Mouse (Mus musculus): ENCODE data around the gene Dnmt3b. TPM values are rescaled to one million over a fixed set of nuclear protein-coding genes. Genes with fewer than 3 reads are reported as not detected.

Gene Dnmt3b
- polyA plus RNA-seq, 1 experiment from 2014 or later, result 7.0 TPM

GRCm38 (mm10) chr2:153610426-153611240 is 38.6 kb upstream of the Dnmt3b start:
- Histone ChIP-seq H3K4me3 (replicated peaks; ENCODE audit: low read length) (no peak overlapping the region), H3K4me2 (ENCODE audit: low read depth, low read length) (no peak overlapping the region), H3K27ac (ENCODE audit: low read length) (peak overlapping the region; percentile 70), H3K9ac (ENCODE audit: low read length) (peak overlapping the region; percentile 61), H3K36me3 (ENCODE audit: control insufficient read depth, insufficient read depth, low read length) (no peaks in the 10 kb centered on the region), H3K27me3 (ENCODE audit: control insufficient read depth, insufficient read depth, low read length) (no peaks in the 10 kb centered on the region), H3K9me3 (replicated peaks; ENCODE audit: control insufficient read depth, low read length) (no peaks in the 10 kb centered on the region), H3K4me1 (ENCODE audit: control insufficient read depth, insufficient read depth, low read length) (peaks cover 35% of the 10 kb centered on the region)
- peak; percentile 33; the same call in 1 of the 2 replicates for ATAC-seq (ENCODE audit: insufficient read depth, low FRiP score)
- WGBS, result 20% methylated on average over 14 of the region's 14 CpGs

DNA sequence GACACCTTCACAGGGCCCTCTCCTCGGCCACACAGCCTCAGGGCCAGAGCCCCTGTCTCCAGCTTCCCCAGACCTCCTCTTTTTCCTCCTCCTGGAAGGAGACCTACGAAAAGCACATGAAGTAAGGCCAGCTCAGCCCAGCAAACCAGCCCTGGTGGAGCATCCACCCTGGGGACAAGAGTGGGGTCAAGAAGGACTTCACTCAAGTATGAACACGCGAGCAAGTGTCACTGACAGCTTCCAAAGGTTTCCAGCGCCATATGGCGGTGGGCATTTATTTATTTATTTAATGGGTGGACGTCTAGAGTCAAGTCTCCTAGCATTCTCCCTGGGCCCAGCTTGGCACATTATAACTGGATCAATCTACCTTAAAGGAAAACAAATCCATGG is 38.0 kb upstream of the Dnmt3b start:
- H3K9ac ChIP-seq (ENCODE audit: low read length), result peak overlapping the region; percentile 61
- no peak for ATAC-seq (ENCODE audit: insufficient read depth, low FRiP score)
- peaks cover 35% of the 10 kb centered on the region for H3K4me1 ChIP-seq (ENCODE audit: control insufficient read depth, insufficient read depth, low read length)
- no peak overlapping the region for H3K4me2 ChIP-seq (ENCODE audit: low read depth, low read length)
- H3K9me3 ChIP-seq (replicated peaks; ENCODE audit: control insufficient read depth, low read length), result no peaks in the 10 kb centered on the region
- no peaks in the 10 kb centered on the region for H3K36me3 ChIP-seq (ENCODE audit: control insufficient read depth, insufficient read depth, low read length)
- no peak overlapping the region for H3K4me3 ChIP-seq (replicated peaks; ENCODE audit: low read length)
- 67% methylated on average over 7 of the region's 7 CpGs for WGBS
- peak overlapping the region; percentile 70 for H3K27ac ChIP-seq (ENCODE audit: low read length)
- H3K27me3 ChIP-seq (ENCODE audit: control insufficient read depth, insufficient read depth, low read length), result no peaks in the 10 kb centered on the region

- ATAC-seq (ENCODE audit: insufficient read depth, low FRiP score), result no peak
- 89% methylated on average over 1 of the region's 1 CpGs for WGBS
These were observed 37.5 kb upstream of the Dnmt3b start for GRCm38 (mm10) chr2:153611743-153612142.

DNA sequence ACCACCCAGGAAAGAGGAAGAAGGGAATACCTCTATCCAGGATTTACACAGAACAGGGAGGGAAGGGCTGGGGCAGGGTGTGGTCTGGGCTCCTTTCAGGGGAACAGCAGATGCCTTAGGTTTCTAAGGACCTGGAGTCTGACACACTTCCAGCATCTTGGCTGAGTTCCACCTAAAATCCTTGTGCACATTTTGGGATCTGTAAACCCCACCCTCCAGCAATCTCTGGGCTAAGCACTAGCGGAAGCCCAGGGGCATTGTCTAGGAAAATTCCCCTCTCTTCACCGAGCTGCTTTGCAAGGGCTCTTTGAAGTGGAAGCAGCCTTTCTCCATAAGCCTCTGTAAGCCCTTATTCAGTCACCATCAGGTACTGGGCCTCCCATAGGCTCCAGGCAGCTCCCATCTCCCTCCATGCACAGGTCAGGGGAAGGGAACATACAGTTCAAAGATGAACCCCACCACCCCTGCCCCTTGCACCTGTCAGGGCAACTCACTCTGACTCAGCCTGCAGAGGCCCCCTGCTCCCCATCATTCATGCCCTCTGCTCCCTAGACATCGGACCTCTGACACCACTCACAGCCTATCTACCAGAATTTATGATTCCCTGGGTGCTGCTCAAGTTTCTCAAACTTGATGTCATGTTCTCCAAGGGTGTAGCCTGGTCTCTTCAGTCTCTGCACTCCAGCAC is 36.5 kb upstream of the Dnmt3b start:
- ATAC-seq (ENCODE audit: insufficient read depth, low FRiP score), result no peak
- Histone ChIP-seq H3K27ac (ENCODE audit: low read length) (no peak overlapping the region), H3K36me3 (ENCODE audit: control insufficient read depth, insufficient read depth, low read length) (no peaks in the 10 kb centered on the region), H3K27me3 (ENCODE audit: control insufficient read depth, insufficient read depth, low read length) (no peaks in the 10 kb centered on the region), H3K4me2 (ENCODE audit: low read depth, low read length) (no peak overlapping the region), H3K4me1 (ENCODE audit: control insufficient read depth, insufficient read depth, low read length) (peaks cover 35% of the 10 kb centered on the region), H3K9ac (ENCODE audit: low read length) (peak overlapping the region; percentile 2; the same call in 1 of the 2 replicates), H3K4me3 (replicated peaks; ENCODE audit: low read length) (no peak overlapping the region), H3K9me3 (replicated peaks; ENCODE audit: control insufficient read depth, low read length) (no peaks in the 10 kb centered on the region)
- 26% methylated on average over 3 of the region's 3 CpGs for WGBS

More at GRCm38 (mm10) chr2:153611743-153612142, 37.5 kb upstream of the Dnmt3b start:
- Histone ChIP-seq H3K9ac (ENCODE audit: low read length) (no peak overlapping the region), H3K36me3 (ENCODE audit: control insufficient read depth, insufficient read depth, low read length) (no peaks in the 10 kb centered on the region), H3K4me1 (ENCODE audit: control insufficient read depth, insufficient read depth, low read length) (peaks cover 35% of the 10 kb centered on the region), H3K4me3 (replicated peaks; ENCODE audit: low read length) (no peak overlapping the region), H3K27me3 (ENCODE audit: control insufficient read depth, insufficient read depth, low read length) (no peaks in the 10 kb centered on the region), H3K9me3 (replicated peaks; ENCODE audit: control insufficient read depth, low read length) (no peaks in the 10 kb centered on the region), H3K4me2 (ENCODE audit: low read depth, low read length) (no peak overlapping the region), H3K27ac (ENCODE audit: low read length) (no peak overlapping the region)

- no peak for ATAC-seq (ENCODE audit: insufficient read depth, low FRiP score)
- no peaks in the 10 kb centered on the region for H3K27me3 ChIP-seq (ENCODE audit: control insufficient read depth, insufficient read depth, low read length)
- H3K9me3 ChIP-seq (replicated peaks; ENCODE audit: control insufficient read depth, low read length), result no peaks in the 10 kb centered on the region
- no peak overlapping the region for H3K27ac ChIP-seq (ENCODE audit: low read length)
- H3K36me3 ChIP-seq (ENCODE audit: control insufficient read depth, insufficient read depth, low read length), result peaks cover 26% of the 10 kb centered on the region
- H3K4me2 ChIP-seq (ENCODE audit: low read depth, low read length), result no peak overlapping the region
- H3K4me3 ChIP-seq (replicated peaks; ENCODE audit: low read length), result no peak overlapping the region
- peaks cover 10% of the 10 kb centered on the region; the same call in 1 of the 2 replicates for H3K4me1 ChIP-seq (ENCODE audit: control insufficient read depth, insufficient read depth, low read length)
- WGBS, result 84% methylated on average over 3 of the region's 3 CpGs
- no peak overlapping the region for H3K9ac ChIP-seq (ENCODE audit: low read length)
These were observed 32.4 kb upstream of the Dnmt3b start for GRCm38 (mm10) chr2:153616893-153617292.

- Histone ChIP-seq H3K9me3 (replicated peaks; ENCODE audit: control insufficient read depth, low read length) (no peaks in the 10 kb centered on the region), H3K27ac (ENCODE audit: low read length) (no peak overlapping the region), H3K36me3 (ENCODE audit: control insufficient read depth, insufficient read depth, low read length) (peaks cover 34% of the 10 kb centered on the region), H3K4me3 (replicated peaks; ENCODE audit: low read length) (no peak overlapping the region), H3K4me1 (ENCODE audit: control insufficient read depth, insufficient read depth, low read length) (no peaks in the 10 kb centered on the region), H3K4me2 (ENCODE audit: low read depth, low read length) (no peak overlapping the region), H3K27me3 (ENCODE audit: control insufficient read depth, insufficient read depth, low read length) (no peaks in the 10 kb centered on the region), H3K9ac (ENCODE audit: low read length) (no peak overlapping the region)
- WGBS, result 87% methylated on average over 6 of the region's 6 CpGs
- ATAC-seq (ENCODE audit: insufficient read depth, low FRiP score), result no peak
These were observed 30.8 kb upstream of the Dnmt3b start for GRCm38 (mm10) chr2:153618439-153618838.

DNA sequence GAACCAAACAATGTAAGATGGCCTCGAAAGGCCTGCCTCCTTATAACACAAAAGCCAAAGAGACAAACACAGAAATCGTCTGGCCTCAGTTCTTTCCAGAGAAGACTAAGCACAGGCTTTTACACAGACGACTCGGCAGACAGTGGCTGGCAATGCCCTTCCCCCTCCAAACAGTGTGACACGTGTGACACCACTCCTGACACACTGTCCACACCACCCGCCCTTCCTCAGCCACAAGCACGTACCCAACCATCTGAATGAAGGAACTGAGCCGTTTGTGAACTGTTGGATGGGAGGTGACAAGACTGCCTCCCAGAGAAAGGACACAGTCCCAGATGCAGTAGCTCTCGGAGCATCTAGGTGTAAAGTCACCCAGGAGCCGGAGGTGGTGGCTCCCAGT is 30.4 kb upstream of the Dnmt3b start:
- 71% methylated on average over 10 of the region's 10 CpGs for WGBS
- Histone ChIP-seq H3K27me3 (ENCODE audit: control insufficient read depth, insufficient read depth, low read length) (no peaks in the 10 kb centered on the region), H3K36me3 (ENCODE audit: control insufficient read depth, insufficient read depth, low read length) (peaks cover 34% of the 10 kb centered on the region), H3K9ac (ENCODE audit: low read length) (no peak overlapping the region), H3K9me3 (replicated peaks; ENCODE audit: control insufficient read depth, low read length) (no peaks in the 10 kb centered on the region), H3K27ac (ENCODE audit: low read length) (no peak overlapping the region), H3K4me1 (ENCODE audit: control insufficient read depth, insufficient read depth, low read length) (no peaks in the 10 kb centered on the region), H3K4me2 (ENCODE audit: low read depth, low read length) (no peak overlapping the region), H3K4me3 (replicated peaks; ENCODE audit: low read length) (no peak overlapping the region)
- no peak for ATAC-seq (ENCODE audit: insufficient read depth, low FRiP score)

- no peak overlapping the region for H3K4me2 ChIP-seq (ENCODE audit: low read depth, low read length)
- ATAC-seq (ENCODE audit: insufficient read depth, low FRiP score), result no peak
- H3K9ac ChIP-seq (ENCODE audit: low read length), result no peak overlapping the region
- no peaks in the 10 kb centered on the region for H3K4me1 ChIP-seq (ENCODE audit: control insufficient read depth, insufficient read depth, low read length)
- 65% methylated on average over 10 of the region's 10 CpGs for WGBS
- H3K4me3 ChIP-seq (replicated peaks; ENCODE audit: low read length), result no peak overlapping the region
- H3K36me3 ChIP-seq (ENCODE audit: control insufficient read depth, insufficient read depth, low read length), result peaks cover 40% of the 10 kb centered on the region
- no peaks in the 10 kb centered on the region for H3K9me3 ChIP-seq (replicated peaks; ENCODE audit: control insufficient read depth, low read length)
- H3K27ac ChIP-seq (ENCODE audit: low read length), result no peak overlapping the region
- H3K27me3 ChIP-seq (ENCODE audit: control insufficient read depth, insufficient read depth, low read length), result no peaks in the 10 kb centered on the region
These were observed 26.8 kb upstream of the Dnmt3b start for GRCm38 (mm10) chr2:153622449-153622848.

GRCm38 (mm10) chr2:153630950-153631349 is 18.3 kb upstream of the Dnmt3b start:
- no peak for ATAC-seq (ENCODE audit: insufficient read depth, low FRiP score)
- Histone ChIP-seq H3K4me3 (replicated peaks; ENCODE audit: low read length) (no peak overlapping the region), H3K4me2 (ENCODE audit: low read depth, low read length) (no peak overlapping the region), H3K9me3 (replicated peaks; ENCODE audit: control insufficient read depth, low read length) (no peaks in the 10 kb centered on the region), H3K36me3 (ENCODE audit: control insufficient read depth, insufficient read depth, low read length) (peaks cover 7% of the 10 kb centered on the region), H3K4me1 (ENCODE audit: control insufficient read depth, insufficient read depth, low read length) (peaks cover 11% of the 10 kb centered on the region; the same call in 1 of the 2 replicates), H3K27me3 (ENCODE audit: control insufficient read depth, insufficient read depth, low read length) (no peaks in the 10 kb centered on the region), H3K27ac (ENCODE audit: low read length) (no peak overlapping the region), H3K9ac (ENCODE audit: low read length) (no peak overlapping the region)
- 81% methylated on average over 3 of the region's 3 CpGs for WGBS

Data from stomach, embryonic 16.5 days (tissue).